Mouse (Mus musculus) neural tube, embryonic 15.5 days (tissue): ENCODE data around the gene Pdcd2l. TPM values are rescaled to one million over a fixed set of nuclear protein-coding genes. Genes with fewer than 3 reads are reported as not detected.
"Not testable (repeated sequence)": the region's sequence is repeated elsewhere in the genome, so short reads cannot be mapped to it uniquely, and the experiment has no call there.

Experiments
- ATAC-seq: fragments of 200-750 bp; cut with Nextera tagmentation; 2 replicates; pipeline ENCODE4 v1.8.0; 2017; ENCODE audit warnings: mild to moderate bottlenecking, moderate TSS enrichment, moderate library complexity; ENCODE audit not compliant: low FRiP score
- H3K27ac ChIP-seq: fragments of 300-500 bp; sonication (generic); replicated peaks from 2 replicates; pipeline ENCODE4 v1.5.1; 2015; ENCODE audit warnings: mild to moderate bottlenecking, inconsistent platforms
- H3K27me3 ChIP-seq: fragments of 300-500 bp; sonication (generic); replicated peaks from 2 replicates; pipeline ENCODE4 v1.6.1; 2015; ENCODE audit warnings: inconsistent platforms
- H3K36me3 ChIP-seq: fragments of 300-500 bp; sonication (generic); 2 replicates; pipeline ENCODE4 v1.6.1; 2015; ENCODE audit warnings: inconsistent platforms
- H3K4me1 ChIP-seq: fragments of 300-500 bp; sonication (generic); 2 replicates; pipeline ENCODE4 v1.6.1; 2015; ENCODE audit warnings: inconsistent platforms
- H3K4me2 ChIP-seq: fragments of 300-500 bp; sonication (generic); 2 replicates; pipeline ENCODE4 v1.6.1; 2015; ENCODE audit warnings: inconsistent platforms, mild to moderate bottlenecking, moderate library complexity
- H3K4me3 ChIP-seq: fragments of 300-500 bp; sonication (generic); replicated peaks from 2 replicates; pipeline ENCODE4 v1.5.1; 2015; ENCODE audit warnings: mild to moderate bottlenecking, inconsistent platforms
- H3K9ac ChIP-seq: fragments of 300-500 bp; sonication (generic); replicated peaks from 2 replicates; pipeline ENCODE4 v1.6.1; 2015; ENCODE audit warnings: mild to moderate bottlenecking, inconsistent platforms
- H3K9me3 ChIP-seq: fragments of 300-500 bp; sonication (generic); replicated peaks from 2 replicates; pipeline ENCODE4 v1.6.1; 2016; ENCODE audit warnings: inconsistent platforms
- WGBS: fragments of 180-500 bp; shearing (Covaris S2); methylation state at CpG from one replicate; pipeline ENCODE4 v1.1.7; 2015; ENCODE audit warnings: mixed read lengths; 5-methylcytosine and 5-hydroxymethylcytosine counted together
- polyA plus RNA-seq: library from polyadenylated mRNA; unstranded; fragments of >200 nt; fragmentation: Nextera tagmentation; extraction: Ambion mirVana; gene quantifications from 2 replicates; pipeline ENCODE4 v1.2.1, GENCODE M21; 2015

Gene Pdcd2l
- polyA plus RNA-seq, 1 experiment from 2014 or later, result 89.5 TPM

- Histone ChIP-seq H3K4me2 (no peak overlapping the region), H3K4me3 (no peak overlapping the region), H3K27me3 (no peaks in the 10 kb centered on the region), H3K36me3 (peaks cover 98% of the 10 kb centered on the region), H3K4me1 (no peaks in the 10 kb centered on the region), H3K9ac (no peak overlapping the region), H3K9me3 (no peaks in the 10 kb centered on the region), H3K27ac (no peak overlapping the region)
- 96% methylated on average over 6 of the region's 6 CpGs for WGBS
- ATAC-seq, result no peak
Observed at GRCm38 (mm10) chr7:34206331-34206730, 9.9 kb upstream of the Pdcd2l start.

- not testable (repeated sequence) for H3K4me1 ChIP-seq, H3K9me3 ChIP-seq, H3K27ac ChIP-seq, H3K4me2 ChIP-seq, H3K9ac ChIP-seq, ATAC-seq, H3K4me3 ChIP-seq, H3K27me3 ChIP-seq
- 97% methylated on average over 10 of the region's 10 CpGs for WGBS
- H3K36me3 ChIP-seq, result peaks cover 68% of the 10 kb centered on the region
Observed at GRCm38 (mm10) chr7:34202147-34202546, 5.7 kb upstream of the Pdcd2l start.

- H3K9ac ChIP-seq, result no peak overlapping the region
- H3K27me3 ChIP-seq, result no peaks in the 10 kb centered on the region
- H3K9me3 ChIP-seq, result no peaks in the 10 kb centered on the region
- peaks cover 55% of the 10 kb centered on the region for H3K36me3 ChIP-seq
- no peak overlapping the region for H3K4me3 ChIP-seq
- no peak overlapping the region for H3K4me2 ChIP-seq
- 98% methylated on average over 2 of the region's 2 CpGs for WGBS
- peaks cover 2% of the 10 kb centered on the region for H3K4me1 ChIP-seq
- ATAC-seq, result no peak
- no peak overlapping the region for H3K27ac ChIP-seq
Observed at GRCm38 (mm10) chr7:34200829-34201228, 4.4 kb upstream of the Pdcd2l start.

- H3K4me3 ChIP-seq, result no peak overlapping the region
- H3K4me2 ChIP-seq, result no peak overlapping the region
- ATAC-seq, result no peak
- H3K27ac ChIP-seq, result no peak overlapping the region
- H3K9ac ChIP-seq, result no peak overlapping the region
- H3K4me1 ChIP-seq, result peaks cover 9% of the 10 kb centered on the region
- peaks cover 37% of the 10 kb centered on the region for H3K36me3 ChIP-seq
- no peaks in the 10 kb centered on the region for H3K9me3 ChIP-seq
- no peaks in the 10 kb centered on the region for H3K27me3 ChIP-seq
- WGBS, result 51% methylated on average over 3 of the region's 3 CpGs
Observed at GRCm38 (mm10) chr7:34198346-34198745, 1.9 kb upstream of the Pdcd2l start.

GRCm38 (mm10) chr7:34195632-34196031 is 829 bp downstream of the Pdcd2l start:
- peak overlapping the region; percentile 95 for H3K4me3 ChIP-seq
- WGBS, result 51% methylated on average over 3 of the region's 3 CpGs
- no peak overlapping the region; the same call in 1 of the 2 replicates for H3K27ac ChIP-seq

GRCm38 (mm10) chr7:34192825-34193224 is 3.6 kb downstream of the Pdcd2l start:
- peaks cover 41% of the 10 kb centered on the region for H3K36me3 ChIP-seq
- H3K27me3 ChIP-seq, result no peaks in the 10 kb centered on the region
- WGBS, result 89% methylated on average over 6 of the region's 6 CpGs
- no peak for ATAC-seq
- H3K27ac ChIP-seq, result no peak overlapping the region
- no peak overlapping the region for H3K4me2 ChIP-seq
- no peaks in the 10 kb centered on the region for H3K9me3 ChIP-seq
- no peak overlapping the region for H3K4me3 ChIP-seq
- H3K4me1 ChIP-seq, result peaks cover 9% of the 10 kb centered on the region
- H3K9ac ChIP-seq, result no peak overlapping the region

More at GRCm38 (mm10) chr7:34195632-34196031, 829 bp downstream of the Pdcd2l start:
- H3K27me3 ChIP-seq, result no peaks in the 10 kb centered on the region
- H3K36me3 ChIP-seq, result peaks cover 23% of the 10 kb centered on the region
- H3K9ac ChIP-seq, result peak overlapping the region; percentile 92
- no peaks in the 10 kb centered on the region for H3K9me3 ChIP-seq
- H3K4me1 ChIP-seq, result peaks cover 9% of the 10 kb centered on the region
- peak overlapping the region; percentile 84 for H3K4me2 ChIP-seq
- ATAC-seq, result 0 out of 2 replicates have a peak, but pooled peaks have one; percentile 9

GRCm38 (mm10) chr7:34189376-34189989 is 7.0 kb downstream of the Pdcd2l start:
- Histone ChIP-seq H3K4me3 (no peak overlapping the region), H3K36me3 (peaks cover 69% of the 10 kb centered on the region), H3K4me1 (no peaks in the 10 kb centered on the region), H3K27ac (no peak overlapping the region), H3K27me3 (no peaks in the 10 kb centered on the region), H3K9me3 (no peaks in the 10 kb centered on the region), H3K9ac (no peak overlapping the region), H3K4me2 (no peak overlapping the region)
- ATAC-seq, result no peak
- 92% methylated on average over 12 of the region's 12 CpGs for WGBS

- Histone ChIP-seq H3K4me3 (no peak overlapping the region), H3K4me2 (no peak overlapping the region), H3K27ac (no peak overlapping the region), H3K27me3 (no peaks in the 10 kb centered on the region), H3K9me3 (no peaks in the 10 kb centered on the region), H3K36me3 (peaks cover 58% of the 10 kb centered on the region), H3K9ac (no peak overlapping the region), H3K4me1 (no peaks in the 10 kb centered on the region)
- WGBS, result 88% methylated on average over 3 of the region's 3 CpGs
- no peak for ATAC-seq
Observed at GRCm38 (mm10) chr7:34183794-34184193, 12.7 kb downstream of the Pdcd2l start.

- no peak overlapping the region for H3K4me2 ChIP-seq
- WGBS, result 94% methylated on average over 13 of the region's 13 CpGs
- no peaks in the 10 kb centered on the region for H3K4me1 ChIP-seq
- no peak overlapping the region for H3K4me3 ChIP-seq
- no peaks in the 10 kb centered on the region for H3K27me3 ChIP-seq
- no peak overlapping the region for H3K9ac ChIP-seq
- H3K27ac ChIP-seq, result no peak overlapping the region
- H3K36me3 ChIP-seq, result peaks cover 53% of the 10 kb centered on the region
- no peaks in the 10 kb centered on the region for H3K9me3 ChIP-seq
- no peak for ATAC-seq
Observed at GRCm38 (mm10) chr7:34183356-34183755, 13.1 kb downstream of the Pdcd2l start.

- H3K4me2 ChIP-seq, H3K4me1 ChIP-seq, H3K4me3 ChIP-seq, H3K36me3 ChIP-seq, H3K27me3 ChIP-seq, H3K9me3 ChIP-seq, H3K9ac ChIP-seq, H3K27ac ChIP-seq, ATAC-seq: not testable (repeated sequence)
- 89% methylated on average over 6 of the region's 6 CpGs for WGBS
Observed at GRCm38 (mm10) chr7:34176241-34176640, 20.2 kb downstream of the Pdcd2l start.

GRCm38 (mm10) chr7:34172251-34172650 is 24.2 kb downstream of the Pdcd2l start:
- no peak overlapping the region for H3K4me2 ChIP-seq
- no peak overlapping the region for H3K27ac ChIP-seq
- no peaks in the 10 kb centered on the region for H3K27me3 ChIP-seq
- no peak overlapping the region for H3K9ac ChIP-seq
- H3K4me1 ChIP-seq, result peaks cover 10% of the 10 kb centered on the region
- H3K36me3 ChIP-seq, result no peaks in the 10 kb centered on the region
- H3K9me3 ChIP-seq, result no peaks in the 10 kb centered on the region
- ATAC-seq, result no peak
- no peak overlapping the region for H3K4me3 ChIP-seq
- 76% methylated on average over 1 of the region's 1 CpGs for WGBS

- peaks cover 22% of the 10 kb centered on the region for H3K4me1 ChIP-seq
- no peaks in the 10 kb centered on the region for H3K9me3 ChIP-seq
- H3K9ac ChIP-seq, result peak within 1 kb of the TSS; percentile 99
- H3K4me2 ChIP-seq, result peak within 1 kb of the TSS; percentile 93
- WGBS, result 86% methylated on average over 3 of the region's 3 CpGs
- no peak for ATAC-seq
- H3K27ac ChIP-seq, result peak within 1 kb of the TSS; percentile 92
- H3K4me3 ChIP-seq, result peak within 1 kb of the TSS; percentile 99
- H3K36me3 ChIP-seq, result peaks cover 6% of the 10 kb centered on the region
- no peaks in the 10 kb centered on the region for H3K27me3 ChIP-seq
Observed at GRCm38 (mm10) chr7:34169454-34169853, 27.0 kb downstream of the Pdcd2l start, which contains the start of gene Uba2. TSS of gene Uba2 (minus strand) at chr7:34169599.
